Mouse (Mus musculus) cerebellum, postnatal 10 days (tissue): ENCODE measurements around the gene Myadml2.

Experiments
- DNase-seq, 2 experiments: peaks; one replicate each; pipeline ENCODE4 v3.0.0; 2021; ENCODE audit warnings: mixed read lengths in 2 of 2

Gene Myadml2

DNA sequence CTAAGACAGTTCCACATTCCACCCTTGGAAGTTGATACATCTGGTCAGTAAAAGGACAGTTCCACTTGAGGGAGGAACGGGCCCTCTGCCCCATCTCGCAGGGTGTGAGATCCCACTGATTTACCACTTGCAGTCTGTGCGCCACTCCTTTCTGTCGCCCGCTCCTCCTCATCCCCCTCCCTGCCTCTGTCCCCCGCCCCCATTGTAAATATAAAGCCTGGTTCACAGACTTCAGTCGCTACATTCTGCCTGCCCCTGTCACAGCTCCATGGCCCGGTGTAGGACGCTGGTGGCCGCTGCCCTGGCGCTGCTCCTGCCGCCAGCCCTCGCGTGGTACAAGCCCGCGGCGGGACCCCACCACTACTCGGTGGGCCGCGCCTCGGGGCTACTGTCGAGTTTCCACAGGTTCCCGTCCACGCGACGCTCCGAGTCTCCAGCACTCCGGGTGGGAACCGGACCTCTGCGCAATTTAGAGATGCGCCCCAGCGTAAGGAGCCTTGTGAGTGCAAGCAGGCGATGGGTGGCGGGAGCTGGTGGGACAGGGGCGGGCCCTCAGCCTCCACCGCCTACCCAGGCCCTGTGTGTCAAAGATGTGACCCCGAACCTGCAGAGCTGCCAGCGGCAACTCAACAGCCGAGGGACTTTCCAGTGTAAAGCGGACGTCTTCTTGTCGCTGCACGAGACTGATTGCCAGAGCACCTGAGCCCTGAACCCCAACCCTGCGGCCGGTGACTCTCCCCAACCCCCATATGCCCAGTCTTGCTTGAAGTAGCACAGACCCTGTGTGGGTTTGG, 39.5 kb downstream of the Myadml2 start, which contains the start of gene Npb:
TSS of gene Npb (plus strand) at position 237 of the 794 bp plus-strand sequence.
- peak in 1 of 2 experiments; percentile 30 for DNase-seq

DNA sequence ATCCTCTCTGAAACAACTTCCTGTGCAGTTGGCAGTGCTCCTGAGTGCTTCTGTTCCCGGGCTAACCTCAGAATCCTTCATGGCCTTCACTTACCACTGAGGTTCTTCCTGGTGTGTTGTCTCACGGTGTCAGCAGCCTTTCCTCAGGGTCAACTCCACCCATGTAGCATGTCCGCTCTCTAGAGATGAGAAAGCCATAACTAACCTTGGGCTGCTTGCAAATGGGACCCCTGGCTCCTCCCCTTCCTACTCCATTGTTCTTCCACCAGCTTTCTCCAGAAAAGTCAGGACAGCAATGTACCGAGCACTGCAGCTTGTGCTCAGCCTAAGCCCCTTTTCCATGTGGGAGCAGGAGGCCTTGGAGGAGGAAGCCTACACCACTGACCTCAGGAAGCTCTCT, 41.2 kb downstream of the Myadml2 start:
- DNase-seq = no peak

DNA sequence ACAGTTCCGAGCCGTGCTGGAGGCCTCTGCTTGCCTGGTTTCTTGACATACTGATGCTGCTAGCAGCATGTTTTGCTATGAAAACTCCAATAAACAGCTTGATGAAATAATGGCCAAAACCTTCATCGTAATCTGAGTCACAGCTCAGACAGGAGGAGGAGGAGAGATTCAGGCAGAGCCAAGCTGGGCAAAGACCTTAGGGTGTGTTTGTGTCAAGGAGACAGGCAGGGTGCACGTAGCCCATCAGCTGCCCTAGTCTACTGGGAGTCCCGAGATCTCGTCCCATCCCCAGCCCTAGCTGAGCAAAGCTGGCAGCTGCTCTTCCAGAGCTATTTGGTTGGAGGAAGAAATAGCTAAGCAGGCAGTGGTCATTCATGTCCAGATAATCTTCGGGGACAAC, 42.3 kb downstream of the Myadml2 start:
- DNase-seq = no peak

DNA sequence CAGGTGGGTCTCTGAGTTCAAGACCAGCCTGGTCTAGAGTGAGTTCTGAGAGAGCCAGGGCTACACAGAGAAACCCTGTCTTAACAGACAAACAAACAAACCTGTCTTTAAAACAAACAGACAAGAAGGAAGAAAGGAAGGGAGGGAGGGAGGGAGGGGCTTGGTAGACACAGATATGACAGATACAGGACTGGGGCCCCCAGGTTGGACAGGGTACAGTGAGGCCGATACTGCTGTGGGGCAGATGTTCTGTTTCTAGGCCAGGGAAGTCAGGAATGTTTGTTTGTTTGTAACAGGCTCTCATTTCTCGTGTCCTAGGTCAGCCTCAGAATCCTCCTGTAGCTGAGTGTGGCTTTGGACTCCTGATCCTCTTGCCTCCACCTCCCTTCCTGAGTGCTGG, 44.4 kb downstream of the Myadml2 start:
- no peak for DNase-seq

DNA sequence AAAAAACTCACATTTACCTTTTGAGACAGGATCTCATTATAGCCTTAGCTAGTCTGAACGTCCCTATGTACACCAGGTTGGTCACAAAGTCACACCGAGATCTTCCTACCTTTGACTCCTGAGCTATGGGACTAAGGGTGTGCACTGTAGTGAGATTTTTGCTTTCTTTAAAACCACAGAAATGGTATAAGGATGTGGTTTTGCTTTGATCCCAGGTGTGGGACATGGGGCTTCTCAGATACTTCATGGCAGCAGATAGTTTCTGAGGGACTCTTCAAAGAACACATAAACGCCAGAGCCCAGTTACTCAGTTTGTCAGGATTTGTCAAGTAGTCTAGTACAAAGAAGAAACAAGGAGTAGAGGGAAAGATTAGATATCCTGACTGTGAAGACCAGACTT, 47.2 kb downstream of the Myadml2 start:
- no peak for DNase-seq

DNA sequence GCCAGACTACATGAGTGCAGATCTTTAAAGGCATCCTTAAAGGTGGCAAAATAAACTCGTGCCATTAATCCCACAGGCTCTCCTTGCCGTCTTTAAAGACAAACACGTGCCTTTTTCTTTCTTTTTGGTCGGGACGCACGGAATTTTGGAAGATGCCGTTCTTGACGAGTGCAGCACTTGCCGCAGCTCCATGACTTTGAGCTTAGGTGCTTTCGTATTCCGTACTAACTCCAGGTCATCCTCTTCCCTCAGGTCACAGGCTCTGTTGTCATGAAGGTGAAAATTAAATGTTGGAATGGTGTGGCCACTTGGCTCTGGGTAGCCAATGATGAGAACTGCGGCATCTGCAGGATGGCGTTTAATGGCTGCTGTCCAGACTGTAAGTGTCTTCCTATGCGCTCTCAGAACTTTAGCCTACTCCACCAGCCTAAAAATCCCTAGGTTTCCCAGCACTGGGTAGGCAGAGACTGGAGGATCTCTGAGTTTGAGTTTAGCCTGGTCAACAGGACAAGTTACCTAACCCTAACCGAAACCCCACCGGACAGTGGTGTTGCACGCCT, 48.9 kb downstream of the Myadml2 start:
- no peak for DNase-seq

DNA sequence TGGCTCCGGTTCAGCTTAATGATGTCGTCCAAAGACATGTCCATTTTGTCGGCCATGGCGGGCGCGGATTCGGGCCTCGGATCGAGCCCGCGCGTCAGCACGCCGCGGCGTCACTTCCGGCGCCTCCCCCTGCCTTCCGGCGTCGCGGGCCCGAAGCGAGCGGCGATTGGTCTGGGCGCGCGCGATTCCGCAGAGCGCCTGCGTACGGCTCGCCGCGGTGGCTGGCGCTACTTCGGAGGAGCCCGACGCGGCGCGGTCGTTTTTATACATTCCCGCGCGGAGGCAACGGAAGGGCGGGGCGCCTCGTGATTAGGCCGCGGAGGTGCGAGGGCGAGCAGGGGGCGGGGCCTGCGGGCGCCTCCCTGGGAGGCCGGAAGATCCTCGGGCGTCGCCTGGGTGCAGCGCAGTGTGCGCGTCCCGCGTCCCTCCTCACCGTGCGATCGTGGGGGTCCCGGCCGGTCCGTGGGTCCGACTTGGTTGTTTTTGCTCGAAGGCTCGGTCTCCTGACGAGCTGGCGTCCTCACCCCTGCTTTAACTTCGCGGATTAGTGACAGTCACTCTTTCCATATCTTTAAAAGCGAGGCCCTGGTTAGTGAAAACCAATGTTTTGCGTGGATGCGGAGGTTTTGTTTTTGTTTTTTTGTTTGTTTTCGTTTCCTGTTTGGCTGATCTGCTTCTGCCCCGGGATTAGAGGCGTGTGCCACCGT, 49.5 kb downstream of the Myadml2 start, which contains the start of the genes Alyref and Anapc11:
TSS of gene Alyref (minus strand) at position 83 of the 707 bp plus-strand sequence.
TSS of gene Anapc11 (plus strand) at position 139 of the 707 bp plus-strand sequence.
- DNase-seq = peak; percentile 96 to 97

DNA sequence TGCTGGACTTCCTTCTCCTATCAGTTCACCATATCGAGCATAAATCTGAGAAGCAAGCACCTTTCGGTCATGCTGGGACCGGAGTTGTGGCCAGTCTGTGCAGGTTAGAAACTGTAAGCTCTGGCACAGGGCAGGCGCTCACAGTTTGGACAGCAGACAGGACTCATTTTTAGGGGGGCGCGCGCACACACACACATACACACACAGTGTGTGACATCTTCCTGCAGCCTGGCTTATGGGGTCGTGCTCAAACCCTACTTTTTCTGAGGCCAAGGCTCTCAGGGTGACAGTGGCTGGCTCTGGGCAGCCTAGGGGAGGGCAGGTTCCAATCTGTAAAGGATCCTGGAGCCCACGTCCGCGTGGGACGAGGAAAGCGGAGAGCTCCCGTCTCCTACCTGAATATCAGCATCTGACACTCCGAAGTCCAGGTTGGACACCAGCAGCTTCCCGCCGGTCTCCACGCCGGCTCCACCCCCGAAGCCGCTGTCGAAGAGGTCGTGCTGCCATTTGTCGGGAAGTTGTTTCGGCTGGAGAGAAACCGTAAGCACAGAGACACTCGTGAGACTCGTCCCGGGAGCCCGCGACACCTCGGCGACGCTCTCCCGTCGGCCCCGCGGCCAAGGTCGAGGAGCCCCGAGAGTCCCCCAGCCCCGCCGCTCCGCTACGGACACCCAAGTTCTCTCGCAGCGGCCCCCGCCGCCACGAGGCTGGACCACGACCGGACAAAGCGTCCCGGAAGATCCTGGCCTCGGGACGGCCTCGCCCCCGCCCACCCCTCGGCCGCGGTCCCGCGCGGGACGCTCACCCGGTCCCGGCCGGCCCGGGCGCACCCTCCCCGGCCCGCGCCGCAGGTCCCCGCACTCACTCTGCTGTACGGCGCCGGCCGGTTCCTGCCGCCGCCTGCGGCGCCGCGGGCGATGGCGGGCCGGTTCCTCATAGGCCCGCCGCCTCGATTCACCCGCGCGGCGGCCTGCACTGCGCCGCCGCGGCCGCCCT, 50.4 kb downstream of the Myadml2 start:
- peak; percentile 35 to 44 for DNase-seq
